Mouse (Mus musculus): ENCODE measurements around the gene 1700012P22Rik.

DNA sequence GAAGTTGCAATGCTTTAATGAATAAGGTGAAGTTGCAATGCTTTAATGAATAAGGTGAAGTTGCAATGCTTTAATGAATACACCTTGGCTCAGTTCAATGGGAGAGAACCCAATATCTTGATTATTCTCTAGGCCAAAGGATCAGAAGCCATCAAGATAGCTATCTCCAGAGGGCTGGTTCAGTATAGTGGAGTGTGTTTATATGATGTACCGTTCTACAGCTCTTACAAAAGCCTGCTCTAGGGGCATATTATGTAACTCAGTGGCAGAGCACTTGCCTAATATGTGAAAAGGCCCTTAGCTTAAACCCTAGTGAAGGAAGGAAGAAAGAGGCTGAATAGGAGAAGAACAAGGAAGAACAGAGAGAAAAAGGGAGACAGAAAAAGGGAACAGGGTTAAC lies 3.0 kb upstream of the 1700012P22Rik start:
- TF ChIP-seq EP300 (IDR thresholded peaks at IDR 0.05; ENCODE audit: low read depth) (no peak), CTCF (IDR thresholded peaks at IDR 0.05; ENCODE audit: low read depth) (no peak)

All from liver, embryonic 14.5 days (tissue).